Mouse (Mus musculus) CH12.LX (cell line): ENCODE data around the gene Prkg1. TPM values are rescaled to one million over a fixed set of nuclear protein-coding genes. Genes with fewer than 3 reads are reported as not detected.

Experiments used
- DNase-seq: peaks from one replicate; pipeline ENCODE4 v3.0.0-alpha.2; 2013; ENCODE audit errors: extremely low read depth
- H3K27ac ChIP-seq: 2 replicates; pipeline ENCODE4 v1.5.1; 2012; ENCODE audit warnings: low read depth, mild to moderate bottlenecking, control low read depth, moderate library complexity; ENCODE audit not compliant: insufficient read depth
- H3K27me3 ChIP-seq: replicated peaks from 2 replicates; pipeline ENCODE3; 2012; ENCODE audit warnings: inconsistent platforms
- H3K36me3 ChIP-seq, 2 experiments: replicated peaks in 1 of 2; 2 replicates each; pipeline versions ENCODE3 to v1.6.1; 2012; ENCODE audit warnings: inconsistent platforms in 1 of 2, low read length in 1 of 2, mild to moderate bottlenecking in 1 of 2, mixed read lengths in 1 of 2, moderate library complexity in 1 of 2; ENCODE audit not compliant: control insufficient read depth in 1 of 2, insufficient read depth in 1 of 2
- H3K4me1 ChIP-seq, 2 experiments: 2 replicates each; pipeline ENCODE4 v1.6.1; 2012; ENCODE audit warnings: inconsistent platforms in 1 of 2, moderate library complexity in 1 of 2; ENCODE audit not compliant: insufficient read depth in 2 of 2, control insufficient read depth in 1 of 2
- H3K4me2 ChIP-seq: 2 replicates; pipeline ENCODE4 v1.6.1; 2012; ENCODE audit warnings: low read depth, mild to moderate bottlenecking, control low read depth; ENCODE audit not compliant: poor library complexity, insufficient read depth, severe bottlenecking
- H3K4me3 ChIP-seq, 3 experiments: fragments of 150-350 bp in 1 of 3; sonication (generic) in 1 of 3; replicated peaks in 1 of 3; 2 replicates each; pipeline versions ENCODE3 to v1.5.1; 2011 to 2012; ENCODE audit warnings: low read depth in 2 of 3, low read length in 2 of 3, mild to moderate bottlenecking in 2 of 3, moderate library complexity in 2 of 3, control low read depth in 1 of 3, improper control_type of control experiment in 1 of 3, inconsistent platforms in 1 of 3, mixed read lengths in 1 of 3; ENCODE audit not compliant: poor library complexity in 1 of 3
- H3K79me2 ChIP-seq: replicated peaks from 2 replicates; pipeline ENCODE4 v1.6.1; 2012; ENCODE audit warnings: mild to moderate bottlenecking, moderate library complexity; ENCODE audit not compliant: control insufficient read depth, poor library complexity, insufficient read depth, severe bottlenecking; ENCODE audit errors: extremely low read depth
- H3K9ac ChIP-seq: 2 replicates; pipeline ENCODE4 v1.6.1; 2012; ENCODE audit warnings: low read depth, mild to moderate bottlenecking, control low read depth, moderate library complexity; ENCODE audit not compliant: insufficient read depth
- H3K9me3 ChIP-seq: replicated peaks from 2 replicates; pipeline ENCODE3; 2012; ENCODE audit warnings: low read length, inconsistent platforms, mixed read lengths
- CTCF ChIP-seq, 2 experiments: IDR thresholded peaks in 1 of 2; conservative IDR thresholded peaks in 1 of 2; 2 replicates each; pipeline ENCODE4 v1.5.1; 2011 to 2012; ENCODE audit warnings: low read depth in 2 of 2, low read length in 2 of 2, improper control_type of control experiment in 1 of 2, inconsistent platforms in 1 of 2, mild to moderate bottlenecking in 1 of 2, moderate library complexity in 1 of 2
- E2F4 ChIP-seq: IDR thresholded peaks from 2 replicates; pipeline ENCODE4 v1.6.1; 2011; ENCODE audit warnings: low read depth, low read length, improper control_type of control experiment; ENCODE audit not compliant: insufficient replicate concordance
- ELF1 ChIP-seq: IDR thresholded peaks from 2 replicates; pipeline ENCODE4 v1.6.1; 2014; ENCODE audit warnings: low read depth, mild to moderate bottlenecking, inconsistent platforms, low read length, improper control_type of control experiment
- ETS1 ChIP-seq: conservative IDR thresholded peaks from 2 replicates; pipeline ENCODE4 v1.6.1; 2012; ENCODE audit warnings: low read depth, mild to moderate bottlenecking, inconsistent platforms, low read length, improper control_type of control experiment, moderate library complexity
- JUN ChIP-seq: IDR thresholded peaks from 2 replicates; pipeline ENCODE4 v1.6.1; 2011; ENCODE audit warnings: low read depth, mild to moderate bottlenecking, low read length, improper control_type of control experiment, moderate library complexity; ENCODE audit not compliant: insufficient read depth
- JUND ChIP-seq: conservative IDR thresholded peaks from 2 replicates; pipeline ENCODE4 v1.6.1; 2011; ENCODE audit warnings: low read depth, low read length, improper control_type of control experiment
- MAFK ChIP-seq: IDR thresholded peaks from 2 replicates; pipeline ENCODE4 v1.6.1; 2011; ENCODE audit warnings: low read length, improper control_type of control experiment; ENCODE audit not compliant: insufficient replicate concordance
- MAX ChIP-seq: IDR thresholded peaks from 2 replicates; pipeline ENCODE4 v1.6.1; 2011; ENCODE audit warnings: low read length, improper control_type of control experiment
- MAZ ChIP-seq: IDR thresholded peaks from 2 replicates; pipeline ENCODE4 v1.6.1; 2012; ENCODE audit warnings: low read depth, mild to moderate bottlenecking, inconsistent platforms, low read length, improper control_type of control experiment, moderate library complexity
- MYC ChIP-seq: IDR thresholded peaks from 2 replicates; pipeline ENCODE4 v1.6.1; 2011; ENCODE audit warnings: low read depth, mild to moderate bottlenecking, improper control_type of control experiment, low read length
- POLR2A ChIP-seq: IDR thresholded peaks from 2 replicates; pipeline ENCODE4 v1.6.1; 2011; ENCODE audit warnings: low read depth, mild to moderate bottlenecking, improper control_type of control experiment, low read length
- POLR2AphosphoS2 ChIP-seq: IDR thresholded peaks from 2 replicates; pipeline ENCODE4 v1.6.1; 2011; ENCODE audit warnings: low read depth, low read length, improper control_type of control experiment
- RCOR1 ChIP-seq: conservative IDR thresholded peaks from 2 replicates; pipeline ENCODE4 v1.6.1; 2012; ENCODE audit warnings: low read depth, mild to moderate bottlenecking, inconsistent platforms, low read length, improper control_type of control experiment
- SMC3 ChIP-seq: IDR thresholded peaks from 2 replicates; pipeline ENCODE4 v1.6.1; 2011; ENCODE audit warnings: low read depth, low read length, improper control_type of control experiment
- USF2 ChIP-seq: conservative IDR thresholded peaks from 2 replicates; pipeline ENCODE4 v1.6.1; 2011; ENCODE audit warnings: low read depth, low read length, improper control_type of control experiment
- ZC3H11A ChIP-seq: IDR thresholded peaks from 2 replicates; pipeline ENCODE4 v1.6.1; 2012; ENCODE audit warnings: low read depth, mild to moderate bottlenecking, inconsistent platforms, low read length, improper control_type of control experiment
- ZKSCAN1 ChIP-seq: IDR thresholded peaks from 2 replicates; pipeline ENCODE4 v1.6.1; 2012; ENCODE audit warnings: low read depth, inconsistent platforms, low read length, improper control_type of control experiment, borderline replicate concordance
- ZMIZ1 ChIP-seq: IDR thresholded peaks from 2 replicates; pipeline ENCODE4 v1.6.1; 2012; ENCODE audit warnings: low read depth, mild to moderate bottlenecking, inconsistent platforms, low read length, improper control_type of control experiment
- ZNF384 ChIP-seq: IDR thresholded peaks from 2 replicates; pipeline ENCODE4 v1.6.1; 2012; ENCODE audit warnings: low read depth, low read length, improper control_type of control experiment, inconsistent platforms
- dilution Hi-C: fragments of 300-500 bp; cut with MboI; formaldehyde crosslinking; loops from 2 replicates; pipeline ENCODE4 v1.14.3; 2020; ENCODE audit warnings: low sequenced_read_pairs; ENCODE audit not compliant: extremely low pct_unique_long_range_greater_than_20kb, extremely low pct_ligation_motif_present
- in situ Hi-C: fragments of 300-500 bp; cut with MboI; formaldehyde crosslinking; loops from 3 replicates; pipeline ENCODE4 v1.14.3; 2019; ENCODE audit warnings: low sequenced_read_pairs, low pct_ligation_motif_present, low pct_unique_long_range_greater_than_20kb, mixed read lengths
- polyA plus RNA-seq: library from polyadenylated mRNA; unstranded; fragments of >175 nt; gene quantifications from 2 replicates; pipeline ENCODE4 v1.2.1, GENCODE M21; 2012; ENCODE audit warnings: low read depth; ENCODE audit not compliant: insufficient read length
- total RNA-seq, 2 experiments: library from RNA; depleted of rRNA; stranded (reverse); fragments of 300-350 nt in 1 of 2; fragments of >200 nt in 1 of 2; gene quantifications; 2 replicates each; pipeline ENCODE4 v1.2.3; 2012 to 2014

Gene Prkg1
- total and polyA plus RNA-seq, 3 experiments = not detected

- Histone ChIP-seq H3K9me3 (no peaks in the 10 kb centered on the region), H3K36me3 (no peaks in the 10 kb centered on the region), H3K4me3 (no peak overlapping the region), H3K27ac (no peak overlapping the region), H3K27me3 (no peaks in the 10 kb centered on the region), H3K79me2 (no peaks in the 10 kb centered on the region), H3K4me2 (no peak overlapping the region), H3K4me1 (no peaks in the 10 kb centered on the region)
- in situ Hi-C loops = no loop called here
- dilution Hi-C loops = no loop called here
- TF ChIP-seq ZKSCAN1 = no peak
- no peak for TF ChIP-seq POLR2A
- no peak for TF ChIP-seq ZMIZ1
- no peak for TF ChIP-seq ETS1
- no peak for TF ChIP-seq MAZ
- peak in 1 of 2 experiments; percentile 17; a peak in 1 of 4 replicates for TF ChIP-seq CTCF (conservative IDR thresholded peaks at IDR 0.05 in 1 of 2, IDR thresholded peaks at IDR 0.05 in 1 of 2; ENCODE audit: low read depth in 2 of 2, low read length in 2 of 2)
- TF ChIP-seq SMC3 = no peak
- TF ChIP-seq, all 38 proteins: peak for 1
- DNase-seq = no peak
- no peak overlapping the region for H3K9ac ChIP-seq
Observed at GRCm38 (mm10) chr19:30902290-30902689, 862.5 kb downstream of the Prkg1 start.

- no peaks in the 10 kb centered on the region for H3K79me2 ChIP-seq
- in situ Hi-C loops = no loop called here
Observed at GRCm38 (mm10) chr19:30901025-30901424, 863.8 kb downstream of the Prkg1 start.

GRCm38 (mm10) chr19:30890377-30890776 is 874.5 kb downstream of the Prkg1 start:
- H3K4me2 ChIP-seq = no peak overlapping the region
- dilution Hi-C loops = no loop called here
- in situ Hi-C loops = no loop called here
- no peaks in the 10 kb centered on the region for H3K79me2 ChIP-seq
- H3K27ac ChIP-seq = no peak overlapping the region
- no peak overlapping the region for H3K9ac ChIP-seq
- no peak overlapping the region for H3K4me3 ChIP-seq
- H3K9me3 ChIP-seq = no peaks in the 10 kb centered on the region
- H3K4me1 ChIP-seq = no peaks in the 10 kb centered on the region
- TF ChIP-seq RCOR1 (no peak), USF2 (no peak), E2F4 (no peak), POLR2AphosphoS2 (no peak), POLR2A (no peak), JUN (no peak), MAX (no peak), JUND (no peak), MAFK (no peak), ELF1 (no peak), ZNF384 (no peak), ZC3H11A (no peak)
- no peaks in the 10 kb centered on the region for H3K36me3 ChIP-seq
- no peaks in the 10 kb centered on the region for H3K27me3 ChIP-seq
- DNase-seq = no peak

More at GRCm38 (mm10) chr19:30901025-30901424, 863.8 kb downstream of the Prkg1 start:
- Histone ChIP-seq H3K4me2 (no peak overlapping the region), H3K4me1 (no peaks in the 10 kb centered on the region), H3K9ac (no peak overlapping the region), H3K27ac (no peak overlapping the region)
- dilution Hi-C loops = no loop called here
- no peak for DNase-seq
- no peak for TF ChIP-seq MYC
- TF ChIP-seq, all 38 proteins: peak for 0
- H3K9me3 ChIP-seq = no peaks in the 10 kb centered on the region
- H3K4me3 ChIP-seq = no peak overlapping the region
- no peaks in the 10 kb centered on the region for H3K36me3 ChIP-seq
- H3K27me3 ChIP-seq = no peaks in the 10 kb centered on the region
